Mouse (Mus musculus): ENCODE results near the gene Prlr. TPM values are rescaled to one million over a fixed set of nuclear protein-coding genes. Genes with fewer than 3 reads are reported as not detected.

Gene Prlr
- 100 to 1,000 TPM in 2 of 4 experiments, 10 to 100 TPM in 2; 72.1 to 382 (median 225) TPM for total RNA-seq (2022)

- no peak for DNase-seq
These were observed at the start of gene Prlr for GRCm38 (mm10) chr15:10177083-10177482. Gene Prlr (plus strand): TSS chr15:10177238.

DNA sequence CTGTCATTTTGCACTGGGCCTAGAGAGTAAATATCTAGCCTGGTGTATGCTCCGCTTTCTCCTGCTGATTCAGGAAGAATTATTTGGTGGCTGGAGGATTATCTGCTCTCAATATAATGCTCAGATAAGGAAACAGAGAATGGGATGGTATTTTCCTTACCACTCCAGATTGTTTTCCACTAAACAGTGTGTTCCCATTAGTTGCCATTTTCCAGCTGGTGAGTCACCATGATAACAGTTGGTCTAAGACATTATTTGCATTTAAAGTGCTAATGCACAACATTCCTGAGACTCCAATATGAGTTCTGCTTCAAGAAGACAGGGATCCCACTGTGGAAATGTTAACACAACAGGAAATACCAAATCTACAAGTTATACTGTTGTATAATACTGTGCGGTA, 43.3 kb upstream of the Prlr start:
- no peak for DNase-seq

- no peak for DNase-seq
These were observed 42.1 kb upstream of the Prlr start for GRCm38 (mm10) chr15:10134889-10135288.

- DNase-seq = no peak
These were observed 32.5 kb upstream of the Prlr start for GRCm38 (mm10) chr15:10144520-10144919.

- no peak for DNase-seq
These were observed 28.8 kb upstream of the Prlr start for GRCm38 (mm10) chr15:10148196-10148595.

DNA sequence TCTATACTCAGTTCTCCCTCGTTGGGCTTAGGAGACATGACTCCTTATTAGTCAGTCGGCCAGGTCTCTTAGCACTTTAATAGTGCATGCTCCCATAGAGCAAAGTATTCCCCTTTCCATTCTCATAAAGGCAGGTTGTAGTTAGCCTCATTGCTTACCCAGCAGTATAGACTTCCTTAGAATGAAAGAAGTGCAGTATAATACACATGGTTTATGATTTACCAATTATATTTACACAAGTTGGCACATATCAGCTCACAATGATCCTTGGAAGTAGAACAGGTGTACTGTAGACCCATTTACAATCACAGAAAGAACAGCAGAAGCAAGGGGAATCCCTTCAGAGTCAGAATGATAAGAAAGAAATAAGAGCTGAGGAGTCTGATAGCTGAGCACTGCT, 16.4 kb upstream of the Prlr start:
- no peak for DNase-seq

DNA sequence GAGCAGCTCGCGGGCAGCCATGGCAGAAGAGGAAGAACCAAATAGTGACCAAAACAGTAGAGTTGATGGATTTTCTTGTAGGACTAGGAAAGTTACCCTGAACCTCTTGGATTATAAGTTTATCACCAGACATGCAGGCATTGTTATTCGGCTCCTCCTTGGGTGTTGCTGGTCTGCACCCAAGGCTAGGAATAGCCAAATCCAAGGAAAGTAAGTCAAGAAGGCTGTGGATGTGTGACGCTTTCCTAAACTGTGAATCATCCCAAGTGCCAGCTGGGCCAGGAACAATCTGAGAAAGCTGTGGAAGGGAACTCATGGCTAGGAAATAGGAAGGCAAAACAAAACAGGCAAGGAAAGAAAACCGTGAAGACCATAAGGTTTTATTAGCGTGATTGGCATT, 2.0 kb upstream of the Prlr start:
- DNase-seq = no peak

DNA sequence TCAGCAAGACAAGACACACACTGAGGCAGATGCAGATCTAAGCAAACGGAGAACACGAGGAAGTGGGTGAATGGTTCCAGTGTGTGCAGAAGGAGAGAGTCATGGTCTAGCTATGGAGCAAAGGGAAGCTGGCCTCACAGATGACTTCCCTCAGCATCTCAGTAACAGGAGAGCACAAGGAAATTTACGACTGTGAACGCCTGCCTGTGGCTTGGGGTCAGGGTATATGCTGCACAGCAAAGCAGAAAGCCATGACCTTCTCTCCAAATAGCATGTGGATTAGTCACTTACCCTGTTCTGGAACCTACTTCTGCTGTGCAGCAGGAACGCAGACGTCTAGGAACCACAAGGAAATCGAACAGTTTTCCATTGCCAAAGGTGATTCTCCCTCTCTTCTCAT, 1.4 kb upstream of the Prlr start:
- DNase-seq = peak; percentile 59

GRCm38 (mm10) chr15:10177519-10178130, 587 bp downstream of the Prlr start:
- DNase-seq = peak; percentile 64

- DNase-seq = no peak
These were observed 1.1 kb downstream of the Prlr start for GRCm38 (mm10) chr15:10178131-10178566.

GRCm38 (mm10) chr15:10180694-10181093, 3.7 kb downstream of the Prlr start:
- DNase-seq = peak; percentile 71

DNA sequence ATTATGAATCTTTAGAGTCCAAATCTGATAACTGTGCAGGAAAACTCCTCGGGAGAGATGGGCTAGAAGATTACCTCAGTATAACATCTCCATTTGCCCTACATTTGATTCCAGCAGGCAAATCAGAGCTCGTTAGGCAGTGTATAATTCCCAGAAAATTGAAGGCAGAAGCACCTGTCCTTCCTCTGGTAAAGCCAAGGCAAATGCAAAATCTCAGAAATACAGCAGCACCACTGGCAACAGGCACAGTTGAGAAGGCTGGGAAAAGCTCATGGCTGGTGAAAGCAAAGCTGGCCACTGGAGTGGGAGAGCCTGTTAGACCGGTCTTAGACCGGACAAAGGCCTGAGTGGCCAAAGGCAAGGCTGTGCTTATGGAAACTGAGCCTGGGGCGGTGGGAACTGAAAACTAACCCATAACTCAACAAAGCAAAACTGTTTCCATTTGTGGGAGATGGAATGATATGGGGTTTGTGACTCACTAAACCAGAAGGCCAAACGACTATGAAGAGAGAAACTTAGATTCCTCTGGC, 15.1 kb downstream of the Prlr start:
- DNase-seq = no peak

DNA sequence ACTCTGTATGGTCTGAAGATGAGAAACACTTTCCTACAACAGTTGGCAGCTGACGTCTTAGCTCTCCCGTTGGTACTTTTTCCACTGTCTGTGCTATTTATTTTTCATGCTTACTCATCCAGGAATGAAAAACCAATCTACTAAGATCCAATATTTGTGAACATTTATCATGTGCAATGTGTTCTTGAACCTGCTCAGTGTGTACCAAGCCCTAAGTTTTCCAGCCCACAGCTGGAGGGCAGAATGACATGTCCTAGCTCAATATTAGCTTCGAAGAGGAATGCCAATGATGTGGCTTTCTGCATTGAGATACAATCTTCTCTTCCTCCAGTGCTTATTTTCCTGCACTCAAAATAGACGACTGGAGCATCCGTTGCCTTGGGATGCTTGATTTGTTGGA, 24.0 kb downstream of the Prlr start:
- DNase-seq = no peak

GRCm38 (mm10) chr15:10202504-10203302, 25.7 kb downstream of the Prlr start:
- DNase-seq = no peak

- DNase-seq = peak; percentile 45
These were observed 33.3 kb downstream of the Prlr start for GRCm38 (mm10) chr15:10210261-10210770.

- DNase-seq = no peak
These were observed 35.0 kb downstream of the Prlr start for GRCm38 (mm10) chr15:10211992-10212391.

DNA sequence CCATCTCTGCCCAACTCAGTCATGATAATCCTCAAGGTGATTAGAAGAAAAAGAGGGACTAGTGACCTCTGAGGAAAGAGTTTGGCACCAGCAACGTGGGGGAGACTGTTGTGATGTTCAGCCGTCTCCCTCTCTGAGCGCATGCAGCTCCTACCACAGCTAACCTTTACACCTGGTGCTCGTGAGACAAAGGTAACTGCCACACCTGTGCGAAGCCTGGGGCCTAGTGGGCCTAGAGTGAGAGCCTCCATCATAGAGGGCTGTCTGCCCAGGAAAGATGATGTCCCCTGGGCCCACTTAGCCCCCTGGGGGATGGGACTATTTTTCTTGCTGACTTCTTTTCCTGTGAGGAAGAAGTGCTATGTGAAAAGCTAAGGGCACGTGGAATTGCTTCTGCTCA, 36.2 kb downstream of the Prlr start:
- DNase-seq = no peak

DNA sequence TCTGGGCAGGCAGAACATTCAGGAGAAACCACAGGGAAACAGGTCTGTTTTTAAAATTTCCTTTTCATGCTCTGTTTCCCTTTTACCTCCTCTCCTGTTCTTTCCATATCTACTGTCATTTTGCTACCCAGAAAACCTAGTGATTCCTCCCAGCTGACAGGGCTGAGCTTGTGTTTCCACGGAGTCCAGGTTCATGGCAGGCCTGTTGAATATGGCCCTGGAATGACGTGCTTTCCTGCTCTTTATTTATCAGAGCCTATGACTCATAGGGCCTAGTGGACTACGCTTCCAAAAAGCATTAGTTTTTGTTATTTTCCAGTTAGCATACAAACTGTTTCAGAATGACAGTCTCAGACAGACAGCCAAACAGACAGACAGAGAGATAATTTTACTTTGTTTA, 36.7 kb downstream of the Prlr start:
- DNase-seq = peak; percentile 57

GRCm38 (mm10) chr15:10215719-10216118, 38.7 kb downstream of the Prlr start:
- no peak for DNase-seq

DNA sequence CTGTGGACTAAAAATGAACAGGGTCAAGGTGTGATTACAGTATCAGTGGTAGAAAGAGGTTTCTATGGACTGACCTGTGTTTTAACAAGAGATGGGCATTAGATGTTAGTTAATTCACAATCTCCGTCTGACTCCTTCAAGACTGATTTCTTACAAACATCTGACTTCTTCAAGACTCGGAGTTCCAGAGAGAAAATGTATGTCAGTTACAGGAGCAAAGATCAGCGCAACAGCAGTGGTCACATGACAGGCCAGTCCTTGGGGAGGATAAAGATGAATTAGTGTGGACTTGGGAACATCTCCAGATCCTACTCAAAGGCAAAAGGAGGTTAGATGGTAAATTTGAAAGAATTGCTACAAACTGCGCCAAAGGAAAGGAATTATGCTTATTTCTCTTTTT, 39.2 kb downstream of the Prlr start:
- no peak for DNase-seq

DNA sequence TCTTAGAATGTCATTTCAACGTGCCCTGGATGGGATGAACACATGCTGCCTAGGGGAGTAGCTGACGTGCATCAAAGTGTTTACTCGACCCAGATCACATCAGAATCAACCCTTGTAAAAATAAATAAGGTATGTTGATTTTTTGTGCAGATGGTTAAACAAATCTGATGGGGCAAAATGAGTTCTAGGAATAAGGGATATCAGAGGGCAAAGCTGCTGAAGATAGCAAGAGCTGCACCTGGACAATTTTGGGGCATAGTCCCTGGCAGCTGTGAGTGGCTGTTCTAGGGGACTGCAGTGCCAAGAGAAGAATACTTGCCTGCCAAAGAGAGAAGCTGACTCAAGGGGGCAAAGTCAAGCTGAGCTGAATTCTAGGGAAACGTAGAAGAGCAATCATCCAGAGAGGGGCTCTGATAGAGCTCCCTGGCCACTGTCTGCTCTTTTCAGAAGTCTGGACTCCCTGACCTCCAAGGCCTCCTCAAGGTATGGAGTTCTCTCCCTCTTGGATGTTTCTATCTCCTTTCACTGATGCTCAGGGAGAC, 46.6 kb downstream of the Prlr start:
- no peak for DNase-seq

DNA sequence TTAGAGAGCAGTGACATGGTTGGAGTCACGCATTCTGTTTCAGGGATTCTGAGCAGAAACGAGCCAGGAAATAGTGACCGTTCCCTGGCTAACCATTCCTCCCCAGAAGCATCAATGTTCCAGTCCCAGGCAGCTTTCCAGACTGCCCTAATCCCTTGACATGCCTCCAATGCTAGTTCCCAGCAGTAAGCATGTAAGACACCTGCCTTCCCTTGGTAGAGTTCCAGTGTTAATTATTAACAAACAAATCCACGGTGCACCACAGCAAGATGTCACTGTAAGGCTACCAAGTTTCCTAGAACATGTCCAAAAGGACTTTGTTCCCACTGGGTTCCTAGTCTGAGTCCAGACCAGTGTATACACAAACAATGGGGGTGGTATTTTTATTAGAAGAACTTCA, 48.7 kb downstream of the Prlr start:
- DNase-seq = no peak

DNA sequence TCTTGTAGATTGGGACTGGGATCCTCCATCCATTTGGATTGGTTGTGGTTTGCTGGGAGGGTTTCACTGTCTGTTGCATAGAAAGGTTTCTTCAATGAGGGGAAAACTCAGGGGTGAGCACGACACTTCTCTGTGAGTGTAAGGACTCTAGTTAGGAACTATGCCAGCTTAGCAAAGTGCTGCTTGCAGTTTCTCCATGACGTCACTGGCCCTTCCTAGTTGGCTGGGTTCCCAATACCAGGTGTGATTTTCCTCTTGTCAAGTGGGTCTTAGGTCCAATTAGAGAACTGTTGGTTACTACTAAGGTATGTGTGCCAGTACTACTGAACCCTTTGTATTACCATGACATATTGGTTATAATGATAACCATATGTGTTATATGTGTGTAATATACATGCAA, 51.6 kb downstream of the Prlr start:
- DNase-seq = no peak

Measured in adrenal gland, adult 8-10 months (tissue).